Mouse (Mus musculus) CH12.LX (cell line): ENCODE measurements around the gene Ttll11. TPM values are rescaled to one million over a fixed set of nuclear protein-coding genes. Genes with fewer than 3 reads are reported as not detected.

ENCODE experiments used
- DNase-seq: peaks from one replicate; pipeline ENCODE4 v3.0.0-alpha.2; 2013; ENCODE audit errors: extremely low read depth
- H3K27ac ChIP-seq: 2 replicates; pipeline ENCODE4 v1.5.1; 2012; ENCODE audit warnings: low read depth, mild to moderate bottlenecking, control low read depth, moderate library complexity; ENCODE audit not compliant: insufficient read depth
- H3K27me3 ChIP-seq: replicated peaks from 2 replicates; pipeline ENCODE3; 2012; ENCODE audit warnings: inconsistent platforms
- H3K36me3 ChIP-seq, 2 experiments: replicated peaks in 1 of 2; 2 replicates each; pipeline versions ENCODE3 to v1.6.1; 2012; ENCODE audit warnings: inconsistent platforms in 1 of 2, low read length in 1 of 2, mild to moderate bottlenecking in 1 of 2, mixed read lengths in 1 of 2, moderate library complexity in 1 of 2; ENCODE audit not compliant: control insufficient read depth in 1 of 2, insufficient read depth in 1 of 2
- H3K4me1 ChIP-seq, 2 experiments: 2 replicates each; pipeline ENCODE4 v1.6.1; 2012; ENCODE audit warnings: inconsistent platforms in 1 of 2, moderate library complexity in 1 of 2; ENCODE audit not compliant: insufficient read depth in 2 of 2, control insufficient read depth in 1 of 2
- H3K4me2 ChIP-seq: 2 replicates; pipeline ENCODE4 v1.6.1; 2012; ENCODE audit warnings: low read depth, mild to moderate bottlenecking, control low read depth; ENCODE audit not compliant: poor library complexity, insufficient read depth, severe bottlenecking
- H3K4me3 ChIP-seq, 3 experiments: fragments of 150-350 bp in 1 of 3; sonication (generic) in 1 of 3; replicated peaks in 1 of 3; 2 replicates each; pipeline versions ENCODE3 to v1.5.1; 2011 to 2012; ENCODE audit warnings: low read depth in 2 of 3, low read length in 2 of 3, mild to moderate bottlenecking in 2 of 3, moderate library complexity in 2 of 3, control low read depth in 1 of 3, improper control_type of control experiment in 1 of 3, inconsistent platforms in 1 of 3, mixed read lengths in 1 of 3; ENCODE audit not compliant: poor library complexity in 1 of 3
- H3K79me2 ChIP-seq: replicated peaks from 2 replicates; pipeline ENCODE4 v1.6.1; 2012; ENCODE audit warnings: mild to moderate bottlenecking, moderate library complexity; ENCODE audit not compliant: control insufficient read depth, poor library complexity, insufficient read depth, severe bottlenecking; ENCODE audit errors: extremely low read depth
- H3K9ac ChIP-seq: 2 replicates; pipeline ENCODE4 v1.6.1; 2012; ENCODE audit warnings: low read depth, mild to moderate bottlenecking, control low read depth, moderate library complexity; ENCODE audit not compliant: insufficient read depth
- H3K9me3 ChIP-seq: replicated peaks from 2 replicates; pipeline ENCODE3; 2012; ENCODE audit warnings: low read length, inconsistent platforms, mixed read lengths
- BHLHE40 ChIP-seq: IDR thresholded peaks from 2 replicates; pipeline ENCODE4 v1.6.1; 2011; ENCODE audit warnings: mild to moderate bottlenecking, low read depth, low read length, improper control_type of control experiment
- CHD1 ChIP-seq: IDR thresholded peaks from 2 replicates; pipeline ENCODE4 v1.6.1; 2012; ENCODE audit warnings: low read depth, low read length, improper control_type of control experiment, inconsistent platforms
- CHD2 ChIP-seq: IDR thresholded peaks from 2 replicates; pipeline ENCODE4 v1.6.1; 2011; ENCODE audit warnings: low read length, improper control_type of control experiment
- CTCF ChIP-seq, 2 experiments: IDR thresholded peaks in 1 of 2; conservative IDR thresholded peaks in 1 of 2; 2 replicates each; pipeline ENCODE4 v1.5.1; 2011 to 2012; ENCODE audit warnings: low read depth in 2 of 2, low read length in 2 of 2, improper control_type of control experiment in 1 of 2, inconsistent platforms in 1 of 2, mild to moderate bottlenecking in 1 of 2, moderate library complexity in 1 of 2
- E2F4 ChIP-seq: IDR thresholded peaks from 2 replicates; pipeline ENCODE4 v1.6.1; 2011; ENCODE audit warnings: low read depth, low read length, improper control_type of control experiment; ENCODE audit not compliant: insufficient replicate concordance
- ELF1 ChIP-seq: IDR thresholded peaks from 2 replicates; pipeline ENCODE4 v1.6.1; 2014; ENCODE audit warnings: low read depth, mild to moderate bottlenecking, inconsistent platforms, low read length, improper control_type of control experiment
- EP300 ChIP-seq: IDR thresholded peaks from 2 replicates; pipeline ENCODE4 v1.6.1; 2011; ENCODE audit warnings: low read length, improper control_type of control experiment
- ETS1 ChIP-seq: conservative IDR thresholded peaks from 2 replicates; pipeline ENCODE4 v1.6.1; 2012; ENCODE audit warnings: low read depth, mild to moderate bottlenecking, inconsistent platforms, low read length, improper control_type of control experiment, moderate library complexity
- GABPA ChIP-seq: IDR thresholded peaks from 2 replicates; pipeline ENCODE4 v1.6.1; 2012; ENCODE audit warnings: low read depth, low read length, improper control_type of control experiment, inconsistent platforms; ENCODE audit not compliant: insufficient replicate concordance
- HCFC1 ChIP-seq: IDR thresholded peaks from 2 replicates; pipeline ENCODE4 v1.6.1; 2012; ENCODE audit warnings: low read depth, mild to moderate bottlenecking, inconsistent platforms, low read length, improper control_type of control experiment
- IRF4 ChIP-seq: IDR thresholded peaks from 2 replicates; pipeline ENCODE4 v1.6.1; 2014; ENCODE audit warnings: low read depth, mild to moderate bottlenecking, inconsistent platforms, low read length, improper control_type of control experiment
- JUN ChIP-seq: IDR thresholded peaks from 2 replicates; pipeline ENCODE4 v1.6.1; 2011; ENCODE audit warnings: low read depth, mild to moderate bottlenecking, low read length, improper control_type of control experiment, moderate library complexity; ENCODE audit not compliant: insufficient read depth
- JUND ChIP-seq: conservative IDR thresholded peaks from 2 replicates; pipeline ENCODE4 v1.6.1; 2011; ENCODE audit warnings: low read depth, low read length, improper control_type of control experiment
- KAT2A ChIP-seq: IDR thresholded peaks from 2 replicates; pipeline ENCODE4 v1.6.1; 2012; ENCODE audit warnings: low read length, improper control_type of control experiment, inconsistent platforms; ENCODE audit not compliant: insufficient replicate concordance
- MAFK ChIP-seq: IDR thresholded peaks from 2 replicates; pipeline ENCODE4 v1.6.1; 2011; ENCODE audit warnings: low read length, improper control_type of control experiment; ENCODE audit not compliant: insufficient replicate concordance
- MAX ChIP-seq: IDR thresholded peaks from 2 replicates; pipeline ENCODE4 v1.6.1; 2011; ENCODE audit warnings: low read length, improper control_type of control experiment
- MAZ ChIP-seq: IDR thresholded peaks from 2 replicates; pipeline ENCODE4 v1.6.1; 2012; ENCODE audit warnings: low read depth, mild to moderate bottlenecking, inconsistent platforms, low read length, improper control_type of control experiment, moderate library complexity
- MEF2A ChIP-seq: IDR thresholded peaks from 2 replicates; pipeline ENCODE4 v1.6.1; 2014; ENCODE audit warnings: low read depth, mild to moderate bottlenecking, inconsistent platforms, low read length, improper control_type of control experiment, borderline replicate concordance
- MXI1 ChIP-seq: IDR thresholded peaks from 2 replicates; pipeline ENCODE4 v1.6.1; 2011; ENCODE audit warnings: mild to moderate bottlenecking, low read depth, low read length, improper control_type of control experiment
- MYC ChIP-seq: IDR thresholded peaks from 2 replicates; pipeline ENCODE4 v1.6.1; 2011; ENCODE audit warnings: low read depth, mild to moderate bottlenecking, improper control_type of control experiment, low read length
- NRF1 ChIP-seq: IDR thresholded peaks from 2 replicates; pipeline ENCODE4 v1.6.1; 2014; ENCODE audit warnings: low read depth, mild to moderate bottlenecking, inconsistent platforms, low read length, improper control_type of control experiment, moderate library complexity
- PAX5 ChIP-seq: IDR thresholded peaks from 2 replicates; pipeline ENCODE4 v1.6.1; 2012; ENCODE audit warnings: low read length, inconsistent platforms, mixed read lengths
- POLR2A ChIP-seq: IDR thresholded peaks from 2 replicates; pipeline ENCODE4 v1.6.1; 2011; ENCODE audit warnings: low read depth, mild to moderate bottlenecking, improper control_type of control experiment, low read length
- POLR2AphosphoS2 ChIP-seq: IDR thresholded peaks from 2 replicates; pipeline ENCODE4 v1.6.1; 2011; ENCODE audit warnings: low read depth, low read length, improper control_type of control experiment
- RAD21 ChIP-seq: IDR thresholded peaks from 2 replicates; pipeline ENCODE4 v1.6.1; 2011; ENCODE audit warnings: low read depth, mild to moderate bottlenecking, low read length, improper control_type of control experiment, moderate library complexity
- RCOR1 ChIP-seq: conservative IDR thresholded peaks from 2 replicates; pipeline ENCODE4 v1.6.1; 2012; ENCODE audit warnings: low read depth, mild to moderate bottlenecking, inconsistent platforms, low read length, improper control_type of control experiment
- SIN3A ChIP-seq: IDR thresholded peaks from 2 replicates; pipeline ENCODE4 v1.6.1; 2012; ENCODE audit warnings: low read length, improper control_type of control experiment, inconsistent platforms
- SMC3 ChIP-seq: IDR thresholded peaks from 2 replicates; pipeline ENCODE4 v1.6.1; 2011; ENCODE audit warnings: low read depth, low read length, improper control_type of control experiment
- TBP ChIP-seq: conservative IDR thresholded peaks from 2 replicates; pipeline ENCODE4 v1.6.1; 2011; ENCODE audit warnings: low read depth, low read length, improper control_type of control experiment
- TCF12 ChIP-seq: IDR thresholded peaks from 2 replicates; pipeline ENCODE4 v1.6.1; 2014; ENCODE audit warnings: low read depth, mild to moderate bottlenecking, inconsistent platforms, low read length, improper control_type of control experiment
- UBTF ChIP-seq: IDR thresholded peaks from 2 replicates; pipeline ENCODE4 v1.6.1; 2012; ENCODE audit warnings: low read depth, mild to moderate bottlenecking, inconsistent platforms, low read length, improper control_type of control experiment, moderate library complexity
- USF1 ChIP-seq: IDR thresholded peaks from 2 replicates; pipeline ENCODE4 v1.6.1; 2014; ENCODE audit warnings: low read depth, mild to moderate bottlenecking, inconsistent platforms, low read length, improper control_type of control experiment
- USF2 ChIP-seq: conservative IDR thresholded peaks from 2 replicates; pipeline ENCODE4 v1.6.1; 2011; ENCODE audit warnings: low read depth, low read length, improper control_type of control experiment
- ZC3H11A ChIP-seq: IDR thresholded peaks from 2 replicates; pipeline ENCODE4 v1.6.1; 2012; ENCODE audit warnings: low read depth, mild to moderate bottlenecking, inconsistent platforms, low read length, improper control_type of control experiment
- ZKSCAN1 ChIP-seq: IDR thresholded peaks from 2 replicates; pipeline ENCODE4 v1.6.1; 2012; ENCODE audit warnings: low read depth, inconsistent platforms, low read length, improper control_type of control experiment, borderline replicate concordance
- ZMIZ1 ChIP-seq: IDR thresholded peaks from 2 replicates; pipeline ENCODE4 v1.6.1; 2012; ENCODE audit warnings: low read depth, mild to moderate bottlenecking, inconsistent platforms, low read length, improper control_type of control experiment
- ZNF384 ChIP-seq: IDR thresholded peaks from 2 replicates; pipeline ENCODE4 v1.6.1; 2012; ENCODE audit warnings: low read depth, low read length, improper control_type of control experiment, inconsistent platforms
- dilution Hi-C: fragments of 300-500 bp; cut with MboI; formaldehyde crosslinking; loops from 2 replicates; pipeline ENCODE4 v1.14.3; 2020; ENCODE audit warnings: low sequenced_read_pairs; ENCODE audit not compliant: extremely low pct_unique_long_range_greater_than_20kb, extremely low pct_ligation_motif_present
- in situ Hi-C: fragments of 300-500 bp; cut with MboI; formaldehyde crosslinking; loops from 3 replicates; pipeline ENCODE4 v1.14.3; 2019; ENCODE audit warnings: low sequenced_read_pairs, low pct_ligation_motif_present, low pct_unique_long_range_greater_than_20kb, mixed read lengths
- polyA plus RNA-seq: library from polyadenylated mRNA; unstranded; fragments of >175 nt; gene quantifications from 2 replicates; pipeline ENCODE4 v1.2.1, GENCODE M21; 2012; ENCODE audit warnings: low read depth; ENCODE audit not compliant: insufficient read length
- total RNA-seq, 2 experiments: library from RNA; depleted of rRNA; stranded (reverse); fragments of 300-350 nt in 1 of 2; fragments of >200 nt in 1 of 2; gene quantifications; 2 replicates each; pipeline ENCODE4 v1.2.3; 2012 to 2014

Ttll11 gene
- total and polyA plus RNA-seq, 3 experiments: 0.04 to 0.31 (median 0.11) TPM

DNA sequence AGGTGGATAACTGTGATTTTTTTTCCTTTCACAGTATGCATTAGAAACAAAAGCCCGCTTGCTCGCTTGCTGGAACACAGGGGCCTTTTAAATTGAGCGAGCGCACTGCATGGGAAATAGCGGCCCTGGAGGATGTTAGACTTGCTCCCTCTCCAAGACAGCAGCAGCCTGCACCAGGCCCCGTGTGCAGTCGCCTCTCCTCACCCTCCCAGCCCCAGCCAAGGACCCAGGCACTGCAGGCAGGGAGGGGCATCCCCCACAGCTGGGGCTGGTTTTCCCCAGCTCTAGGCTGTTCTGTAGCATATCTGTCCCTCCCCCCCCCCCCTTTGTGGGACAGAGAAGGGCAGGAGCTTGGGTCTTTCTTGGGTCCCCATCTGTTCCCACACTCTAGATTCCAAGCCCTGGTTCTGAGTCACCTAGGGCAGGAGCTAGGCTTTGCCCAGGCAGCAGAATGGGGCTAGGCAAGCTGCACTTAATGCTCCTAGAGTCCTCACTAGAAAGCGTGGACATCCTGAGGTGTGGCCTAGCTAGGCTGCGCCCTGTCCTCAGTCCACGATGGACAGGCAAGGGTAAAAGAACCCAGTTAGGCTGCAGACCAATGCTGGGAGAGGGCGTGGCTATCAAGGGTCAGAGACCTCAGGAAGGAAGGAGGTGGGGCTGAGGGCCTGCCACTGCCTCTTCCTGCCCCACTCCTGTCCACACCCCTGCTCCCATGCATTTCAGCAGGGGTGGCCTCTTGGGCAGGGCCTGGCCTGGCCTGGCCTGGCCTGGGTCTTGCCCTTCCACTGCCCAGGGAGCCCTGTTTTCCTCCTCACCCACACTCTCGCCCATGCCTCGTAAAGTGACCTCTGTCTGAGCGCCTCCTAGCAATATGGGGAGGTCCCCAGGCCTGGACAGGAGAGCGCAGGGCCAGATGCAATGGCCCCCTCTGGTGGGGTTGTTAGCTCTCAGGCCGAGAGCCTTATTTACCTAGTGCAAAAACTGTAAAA, 250.3 kb downstream of the Ttll11 start:
- H3K4me1 ChIP-seq: peaks cover 31 to 86% of the 10 kb centered on the region in 2 experiments
- no peak overlapping the region for H3K9ac ChIP-seq
- no peaks in the 10 kb centered on the region for H3K79me2 ChIP-seq
- dilution Hi-C loops: no loop called here
- peak; percentile 74 for DNase-seq
- H3K4me3 ChIP-seq: peak overlapping the region in 1 of 3 experiments; percentile 12
- in situ Hi-C loops: loop anchor here (5.0 to 10.0 kb wide), 3 partner anchors 77 to 185 kb away; no protein-coding TSS in a partner anchor
- H3K9me3 ChIP-seq: peaks cover 2% of the 10 kb centered on the region
- H3K4me2 ChIP-seq: peak overlapping the region; percentile 27; the same call in 1 of the 2 replicates
- H3K27ac ChIP-seq: peak overlapping the region; percentile 83
- H3K36me3 ChIP-seq: peaks cover 14 to 34% of the 10 kb centered on the region in 2 experiments
- no peaks in the 10 kb centered on the region for H3K27me3 ChIP-seq
- no peak for TF ChIP-seq EP300
- peak; percentile 59; the same call in 1 of the 2 replicates for TF ChIP-seq SIN3A
- peak; percentile 18; the same call in 1 of the 2 replicates for TF ChIP-seq BHLHE40
- TF ChIP-seq ZMIZ1: no peak
- TF ChIP-seq POLR2AphosphoS2: no peak
- peak; percentile 52 for TF ChIP-seq ETS1
- no peak for TF ChIP-seq ZNF384
- TF ChIP-seq CTCF (conservative IDR thresholded peaks at IDR 0.05 in 1 of 2, IDR thresholded peaks at IDR 0.05 in 1 of 2; ENCODE audit: low read depth in 2 of 2, low read length in 2 of 2): peak in 1 of 2 experiments; percentile 67; a peak in 2 of 4 replicates
- TF ChIP-seq JUND: no peak
- no peak for TF ChIP-seq MAFK
- TF ChIP-seq MYC: no peak
- no peak for TF ChIP-seq GABPA
- peak; percentile 64 for TF ChIP-seq IRF4
- no peak for TF ChIP-seq POLR2A
- no peak for TF ChIP-seq USF1
- peak; percentile 88 for TF ChIP-seq MAZ
- TF ChIP-seq RAD21: peak; percentile 60
- peak; percentile 55; the same call in 1 of the 2 replicates for TF ChIP-seq MEF2A
- 0 out of 2 replicates have a peak, but pooled peaks have one; percentile 54 for TF ChIP-seq TCF12
- no peak for TF ChIP-seq TBP
- TF ChIP-seq UBTF: no peak
- TF ChIP-seq KAT2A: no peak
- TF ChIP-seq E2F4: no peak
- TF ChIP-seq MXI1: peak; percentile 54; the same call in 1 of the 2 replicates
- TF ChIP-seq JUN: no peak
- no peak for TF ChIP-seq ZKSCAN1
- 0 out of 2 replicates have a peak, but pooled peaks have one; percentile 20 for TF ChIP-seq RCOR1
- TF ChIP-seq ZC3H11A: no peak
- TF ChIP-seq PAX5: no peak
- no peak for TF ChIP-seq HCFC1
- TF ChIP-seq CHD2: no peak
- TF ChIP-seq SMC3: peak; percentile 68
- TF ChIP-seq NRF1: no peak
- no peak for TF ChIP-seq MAX
- TF ChIP-seq CHD1: no peak
- TF ChIP-seq ELF1: 0 out of 2 replicates have a peak, but pooled peaks have one; percentile 24
- TF ChIP-seq USF2: no peak
